Mouse (Mus musculus) central nervous system, embryonic 18 days (tissue): ENCODE data around the gene Gas1. TPM values are rescaled to one million over a fixed set of nuclear protein-coding genes. Genes with fewer than 3 reads are reported as not detected.

ENCODE experiments used
- polyA plus RNA-seq: library from polyadenylated mRNA; depleted of rRNA; stranded (reverse); fragments of >200 nt; gene quantifications from 2 replicates; pipeline ENCODE4 v1.2.3, GENCODE M21; 2012; rRNA removed

The Gas1 gene
- 17.0 and 18.5 TPM in 2 replicates for polyA plus RNA-seq

DNA sequence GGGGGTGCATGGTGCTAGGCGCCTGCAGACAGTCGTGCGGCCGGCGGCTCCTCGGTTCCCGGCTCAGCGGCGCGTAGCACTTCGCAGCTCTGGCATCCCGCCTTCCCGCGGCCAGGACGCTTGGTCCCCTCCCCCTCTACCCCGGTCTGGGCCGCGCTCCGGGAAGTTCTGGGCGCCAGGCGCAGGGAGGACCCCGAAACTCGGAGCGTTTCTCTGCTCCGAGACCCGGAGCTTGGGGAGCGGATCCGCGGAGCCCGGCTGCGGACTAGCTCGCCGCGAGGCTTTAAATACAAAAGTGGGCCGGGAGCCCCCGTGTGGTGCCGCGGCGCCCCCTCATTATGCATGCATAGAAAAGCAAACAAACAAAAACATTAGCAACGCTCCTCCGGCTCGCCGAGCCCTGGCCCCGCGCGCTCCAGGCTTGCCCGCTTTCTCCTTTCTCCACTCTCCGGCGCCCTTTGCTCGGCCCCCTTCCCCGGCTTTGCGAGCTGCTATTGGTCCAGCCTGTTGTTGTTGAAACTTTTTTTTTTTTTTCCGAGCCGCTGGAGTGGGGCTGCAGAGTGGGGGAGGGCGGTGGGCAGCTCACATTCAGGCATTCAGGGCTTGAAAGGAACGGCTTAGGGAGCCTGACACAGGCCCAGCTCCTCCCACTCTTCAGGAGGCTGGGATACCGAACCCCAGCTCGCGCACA is at the start of gene Gas1:
Gene Gas1 (minus strand): TSS at position 260 of the 691 bp plus-strand sequence.

